Mouse (Mus musculus) G1E (cell line): ENCODE measurements at regions not wholly inside any gene's neighbourhood (a gene's known extent, or its start where the extent isn't known, plus 50 kb on each side); places are given as distances from the start of the nearest gene placed in this dataset.

Source experiments
- CTCF ChIP-seq: IDR thresholded peaks from 2 replicates; pipeline ENCODE4 v1.5.1; 2012; ENCODE audit warnings: low read depth, low read length, inconsistent platforms, mixed read lengths
- GATA1 ChIP-seq: IDR thresholded peaks from 2 replicates; pipeline ENCODE4 v1.6.1; 2012; ENCODE audit warnings: borderline replicate concordance, low read length, inconsistent platforms, mixed read lengths

DNA sequence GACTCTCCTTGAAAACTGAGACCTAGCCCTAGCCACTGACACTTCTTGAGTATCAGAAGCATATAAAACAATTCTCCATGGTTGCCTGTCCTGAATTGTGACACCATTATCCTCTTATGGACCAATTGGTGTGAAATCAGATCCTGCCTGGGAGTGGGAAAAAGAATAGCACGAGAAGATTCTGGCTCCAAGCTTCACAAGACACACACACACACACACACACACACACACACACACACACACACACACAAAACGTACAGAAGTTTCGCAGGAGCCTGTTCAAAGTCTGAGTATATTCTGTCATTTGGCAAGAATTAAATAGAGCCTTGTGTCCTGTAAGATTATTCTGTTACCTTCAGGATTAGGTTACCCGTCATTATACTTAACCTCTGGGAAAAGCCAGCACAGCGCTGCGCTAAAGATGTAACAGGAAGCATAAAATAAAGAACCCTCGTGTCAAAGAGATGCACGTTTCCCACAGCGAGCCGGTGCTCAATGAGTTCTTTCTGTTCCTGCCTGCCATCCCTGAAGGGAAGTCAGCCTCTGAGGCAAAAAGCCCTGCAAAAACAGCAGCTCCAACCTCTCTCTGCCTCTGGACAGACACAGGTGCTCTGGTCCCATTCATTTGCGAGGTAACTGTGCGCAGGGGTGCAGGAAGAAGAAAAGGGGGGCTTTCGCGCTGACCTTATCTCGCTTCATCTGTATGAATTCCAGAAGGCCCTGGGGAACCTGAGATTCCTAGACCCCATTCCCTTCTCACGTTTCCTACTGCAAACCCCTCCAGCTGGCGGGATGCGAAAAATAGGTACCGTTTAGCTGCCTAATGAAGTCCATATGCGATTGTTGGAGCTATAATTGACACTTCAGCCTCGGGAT lies 178.4 kb upstream of the Elac2 start:
- TF ChIP-seq CTCF, result no peak
- TF ChIP-seq GATA1, result no peak
